Mouse (Mus musculus) C3H10T1/2 (cell line): ENCODE measurements around the gene Socs4. TPM values are rescaled to one million over a fixed set of nuclear protein-coding genes. Genes with fewer than 3 reads are reported as not detected.

Source experiments
- polyA plus RNA-seq, 2 experiments: library from polyadenylated mRNA; unstranded; fragments of >200 nt; fragmentation: generic; extraction: Trizol; gene quantifications; one replicate each; pipeline ENCODE4 v1.2.1; 2012; ENCODE audit warnings: missing spikeins in 2 of 2

The Socs4 gene
- polyA plus RNA-seq, result 1 to 10 TPM in 1 of 2 experiments, under 1 TPM in 1; 0.25 to 1.3 TPM

GRCm38 (mm10) chr14:47276637-47277393 lies at the start of gene Socs4, which contains the start of gene Wdhd1:
TSS of gene Socs4 (plus strand) at chr14:47276931.
TSS of gene Wdhd1 (minus strand) at chr14:47276857.

GRCm38 (mm10) chr14:47297785-47298407 lies 21.2 kb downstream of the Socs4 start, which contains the start of gene Mapk1ip1l:
TSS of gene Mapk1ip1l (plus strand) at chr14:47298266.

Other genes with a start within 250 kb of the Socs4 start
- 1 to 10 TPM; 1.3 TPM for gene Gch1, start 87.5 kb upstream of the Socs4 start, polyA plus RNA-seq
- gene Wdhd1, start 74 bp upstream of the Socs4 start, polyA plus RNA-seq, result 1 to 10 TPM; 1.8 to 2.2 TPM
- gene Mapk1ip1l, start 21.3 kb downstream of the Socs4 start, polyA plus RNA-seq, result 10 to 100 TPM in 1 of 2 experiments, 1 to 10 TPM in 1; 5.5 to 19.6 TPM
- gene Lgals3, start 90.8 kb downstream of the Socs4 start, polyA plus RNA-seq, result 1,000 to 10,000 TPM in 1 of 2 experiments, 100 to 1,000 TPM in 1; 453 to 2,033 TPM
- 10 to 100 TPM in 1 of 2 experiments, 1 to 10 TPM in 1; 3.8 to 40.8 TPM for gene Dlgap5, start 141.5 kb downstream of the Socs4 start, polyA plus RNA-seq
- gene Fbxo34, start 173.5 kb downstream of the Socs4 start, polyA plus RNA-seq, result 10 to 100 TPM in 1 of 2 experiments, 1 to 10 TPM in 1; 2.2 to 12.8 TPM